Mouse (Mus musculus) mesoderm, embryonic 11.5 days (tissue): ENCODE results near the gene Slc3a1.

Experiments used
- DNase-seq: peaks from one replicate; pipeline ENCODE4 v3.0.0-alpha.2; 2012; ENCODE audit warnings: low read depth, low spot score

The Slc3a1 gene

GRCm38 (mm10) chr17:85028093-85028739, at the start of gene Slc3a1:
Gene Slc3a1, plus strand, starts transcription at chr17:85028376.
- no peak for DNase-seq

GRCm38 (mm10) chr17:84981721-84982120, 46.5 kb upstream of the Slc3a1 start:
- DNase-seq: no peak

GRCm38 (mm10) chr17:84982735-84983134, 45.4 kb upstream of the Slc3a1 start:
- DNase-seq: no peak

- DNase-seq: peak; percentile 12
Measured at GRCm38 (mm10) chr17:84986368-84986767, 41.8 kb upstream of the Slc3a1 start.

- DNase-seq: no peak
Measured at GRCm38 (mm10) chr17:84987834-84988410, 40.3 kb upstream of the Slc3a1 start.

GRCm38 (mm10) chr17:84988514-84988913, 39.7 kb upstream of the Slc3a1 start:
- DNase-seq: no peak

GRCm38 (mm10) chr17:84995844-84996243, 32.3 kb upstream of the Slc3a1 start:
- DNase-seq: no peak

- no peak for DNase-seq
Measured at GRCm38 (mm10) chr17:84997639-84998038, 30.5 kb upstream of the Slc3a1 start.

GRCm38 (mm10) chr17:84999636-85000035, 28.5 kb upstream of the Slc3a1 start:
- DNase-seq: no peak

GRCm38 (mm10) chr17:85013485-85013884, 14.7 kb upstream of the Slc3a1 start:
- no peak for DNase-seq

GRCm38 (mm10) chr17:85014632-85015031, 13.5 kb upstream of the Slc3a1 start:
- DNase-seq: no peak

- DNase-seq: no peak
Measured at GRCm38 (mm10) chr17:85018344-85018743, 9.8 kb upstream of the Slc3a1 start.

GRCm38 (mm10) chr17:85018794-85019193, 9.4 kb upstream of the Slc3a1 start:
- DNase-seq: no peak

GRCm38 (mm10) chr17:85020343-85020742, 7.8 kb upstream of the Slc3a1 start:
- DNase-seq: no peak

- peak; percentile 83 for DNase-seq
Measured at GRCm38 (mm10) chr17:85023247-85024167, 4.7 kb upstream of the Slc3a1 start.

- no peak for DNase-seq
Measured at GRCm38 (mm10) chr17:85024237-85024636, 3.9 kb upstream of the Slc3a1 start.

- DNase-seq: no peak
Measured at GRCm38 (mm10) chr17:85025151-85025550, 3.0 kb upstream of the Slc3a1 start.

- DNase-seq: no peak
Measured at GRCm38 (mm10) chr17:85026436-85026835, 1.7 kb upstream of the Slc3a1 start.

- no peak for DNase-seq
Measured at GRCm38 (mm10) chr17:85027247-85027646, 929 bp upstream of the Slc3a1 start.

- no peak for DNase-seq
Measured at GRCm38 (mm10) chr17:85028797-85029196, 621 bp downstream of the Slc3a1 start.

- DNase-seq: no peak
Measured at GRCm38 (mm10) chr17:85030651-85031050, 2.5 kb downstream of the Slc3a1 start.

- no peak for DNase-seq
Measured at GRCm38 (mm10) chr17:85033087-85033486, 4.9 kb downstream of the Slc3a1 start.
